Mouse (Mus musculus) forebrain, postnatal 0 days (tissue): Measurements from ENCODE around the gene Pgpep1. TPM values are rescaled to one million over a fixed set of nuclear protein-coding genes. Genes with fewer than 3 reads are reported as not detected.

Experiments used
- ATAC-seq: fragments of 200-750 bp; cut with Nextera tagmentation; 2 replicates; pipeline ENCODE4 v1.8.0; 2017; ENCODE audit warnings: mild to moderate bottlenecking, moderate library complexity
- DNase-seq: peaks from one replicate; pipeline ENCODE4 v3.0.0-alpha.2; 2015
- H3K27ac ChIP-seq: fragments of 300-500 bp; sonication (generic); 2 replicates; pipeline ENCODE4 v1.5.1; 2014; ENCODE audit warnings: low read depth, mild to moderate bottlenecking, antibody characterized with exemption, low read length, moderate library complexity, mixed read lengths
- H3K27me3 ChIP-seq: fragments of 300-500 bp; sonication (generic); 2 replicates; pipeline ENCODE4 v1.6.1; 2014; ENCODE audit warnings: mild to moderate bottlenecking, low read length, mixed read lengths; ENCODE audit not compliant: insufficient read depth
- H3K36me3 ChIP-seq: fragments of 300-500 bp; sonication (generic); 2 replicates; pipeline ENCODE4 v1.6.1; 2014; ENCODE audit warnings: mild to moderate bottlenecking, moderate library complexity; ENCODE audit not compliant: insufficient read depth
- H3K4me1 ChIP-seq: fragments of 300-500 bp; sonication (generic); 2 replicates; pipeline ENCODE4 v1.6.1; 2014; ENCODE audit warnings: antibody characterized with exemption; ENCODE audit not compliant: insufficient read depth
- H3K4me2 ChIP-seq: fragments of 300-500 bp; sonication (generic); 2 replicates; pipeline ENCODE4 v1.6.1; 2014; ENCODE audit warnings: low read depth, mild to moderate bottlenecking, moderate library complexity
- H3K4me3 ChIP-seq: fragments of 300-500 bp; sonication (generic); 2 replicates; pipeline ENCODE4 v1.5.1; 2014; ENCODE audit warnings: low read depth, low read length, mixed read lengths
- H3K9ac ChIP-seq: fragments of 300-500 bp; sonication (generic); 2 replicates; pipeline ENCODE4 v1.6.1; 2014; ENCODE audit warnings: mild to moderate bottlenecking
- H3K9me3 ChIP-seq: fragments of 300-500 bp; sonication (generic); 2 replicates; pipeline ENCODE4 v1.6.1; 2016; ENCODE audit warnings: low read length
- CTCF ChIP-seq: sonication (generic); IDR thresholded peaks from 2 replicates; pipeline ENCODE4 v1.5.1; 2016; ENCODE audit warnings: antibody characterized with exemption, control low read depth, low read depth
- WGBS: fragments of 180-500 bp; shearing (Covaris S2); extraction: QIAGEN DNeasy Blood & Tissue Kit; methylation state at CpG from one replicate; pipeline ENCODE4 v1.1.7; 2014; 5-methylcytosine and 5-hydroxymethylcytosine counted together
- polyA plus RNA-seq: library from polyadenylated mRNA; unstranded; fragments of >200 nt; fragmentation: Nextera tagmentation; extraction: Ambion mirVana; gene quantifications from 2 replicates; pipeline ENCODE4 v1.2.1, GENCODE M21; 2015
- total RNA-seq: library from RNA; depleted of rRNA; stranded (reverse); fragments of >200 nt; gene quantifications from 2 replicates; pipeline ENCODE4 v1.2.3, GENCODE M21; 2014

Gene Pgpep1
- total and polyA plus RNA-seq, 2 experiments from 2014 or later, result 22.1 to 26.1 TPM

DNA sequence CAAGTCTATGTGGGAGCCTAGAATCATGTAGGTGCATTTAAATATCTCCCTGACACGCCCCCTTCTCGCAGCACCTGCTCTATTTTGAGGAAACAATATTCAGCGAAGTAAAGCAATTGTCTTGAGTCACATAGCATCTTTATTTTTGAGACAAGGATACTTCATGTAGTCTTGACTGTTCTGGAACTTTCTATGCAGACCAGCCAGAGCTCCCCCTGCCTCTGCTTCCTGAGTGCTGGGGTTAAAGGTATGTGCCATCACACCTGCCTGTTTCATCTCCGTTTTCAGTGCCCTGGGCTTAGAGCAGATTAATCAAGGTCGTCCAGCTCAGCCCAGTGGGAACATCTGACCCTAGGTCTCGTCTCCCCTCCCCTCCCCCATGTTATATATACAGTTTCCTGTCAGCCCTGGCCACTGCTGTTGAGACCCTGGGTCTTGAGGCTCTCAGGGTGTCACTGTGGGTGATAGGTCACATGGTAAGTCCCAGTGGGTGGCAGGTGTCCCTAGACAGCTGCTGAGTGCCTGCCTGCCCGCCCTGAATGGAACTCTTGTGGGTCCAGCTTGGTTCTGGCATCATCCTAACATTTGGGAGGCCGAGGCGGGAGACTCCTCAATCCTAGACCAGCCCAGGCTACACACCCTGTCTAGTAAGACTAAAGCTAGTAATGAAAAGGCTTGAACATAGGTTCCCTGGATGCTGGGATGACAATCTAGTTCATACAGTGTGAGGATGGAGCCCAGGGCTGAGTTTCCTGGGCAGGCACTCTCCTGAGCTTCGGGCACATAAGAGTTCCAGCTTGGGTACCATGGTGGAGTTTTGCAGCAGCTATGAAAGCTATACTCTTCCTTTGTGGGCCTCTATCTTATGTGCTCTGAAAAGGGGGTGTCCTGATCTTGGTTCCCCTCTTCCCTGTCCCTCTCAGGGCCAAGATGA, 41.1 kb upstream of the Pgpep1 start:
- WGBS, result 57% methylated on average over 10 of the region's 10 CpGs
- Histone ChIP-seq H3K4me2 (peak overlapping the region; percentile 60), H3K27me3 (no peaks in the 10 kb centered on the region), H3K27ac (peak overlapping the region; percentile 97), H3K4me3 (peak overlapping the region; percentile 66), H3K36me3 (peaks cover 10% of the 10 kb centered on the region; the same call in 1 of the 2 replicates), H3K9me3 (no peaks in the 10 kb centered on the region), H3K9ac (peak overlapping the region; percentile 98), H3K4me1 (peaks cover 21% of the 10 kb centered on the region)
- TF ChIP-seq CTCF, result no peak
- no peak for ATAC-seq
- DNase-seq, result no peak

- peak overlapping the region; percentile 60 for H3K4me2 ChIP-seq
- peaks cover 22% of the 10 kb centered on the region for H3K4me1 ChIP-seq
- H3K27me3 ChIP-seq, result no peaks in the 10 kb centered on the region
- H3K9me3 ChIP-seq, result no peaks in the 10 kb centered on the region
- TF ChIP-seq CTCF, result peak; percentile 77
- ATAC-seq (peak; percentile 8), DNase-seq (peak; percentile 93)
- peaks cover 10% of the 10 kb centered on the region; the same call in 1 of the 2 replicates for H3K36me3 ChIP-seq
- under 1% methylated on average over 20 of the region's 20 CpGs for WGBS
- peak overlapping the region; percentile 98 for H3K9ac ChIP-seq
- H3K4me3 ChIP-seq, result peak overlapping the region; percentile 66
- peak overlapping the region; percentile 97 for H3K27ac ChIP-seq
Measured at GRCm38 (mm10) chr8:70700555-70700922, 40.4 kb upstream of the Pgpep1 start.

DNA sequence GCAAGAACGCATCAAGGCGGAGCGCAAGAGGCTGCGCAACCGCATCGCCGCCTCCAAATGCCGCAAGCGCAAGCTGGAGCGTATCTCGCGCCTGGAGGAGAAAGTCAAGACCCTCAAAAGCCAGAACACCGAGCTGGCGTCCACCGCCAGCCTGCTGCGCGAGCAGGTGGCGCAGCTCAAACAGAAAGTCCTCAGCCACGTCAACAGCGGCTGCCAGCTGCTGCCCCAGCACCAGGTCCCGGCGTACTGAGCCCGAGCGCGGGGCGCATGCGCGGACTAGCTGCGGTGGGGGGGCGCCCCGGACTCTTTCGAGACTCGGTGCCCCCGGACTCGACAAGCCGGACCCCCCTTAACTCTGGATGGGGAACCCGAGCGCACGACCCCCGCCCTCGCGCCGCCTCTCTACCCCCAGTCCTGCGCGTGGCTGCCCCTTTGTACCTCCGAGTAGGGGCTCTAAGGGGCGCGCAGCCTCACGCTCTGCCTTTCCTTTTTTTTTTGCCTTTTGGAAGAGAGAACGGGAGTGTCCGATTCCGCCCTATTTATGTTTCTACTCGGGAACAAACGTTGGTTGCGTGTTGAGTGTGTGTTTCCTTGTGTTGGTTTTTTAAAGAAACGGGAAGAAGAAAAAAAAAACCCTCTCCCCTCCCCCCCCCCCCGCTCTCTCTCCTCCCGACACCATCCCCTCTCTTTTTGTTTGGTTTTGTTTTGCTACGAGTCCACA, 39.8 kb upstream of the Pgpep1 start:
- DNase-seq, result peak; percentile 92
- H3K9me3 ChIP-seq, result no peaks in the 10 kb centered on the region
- peak overlapping the region; percentile 97 for H3K27ac ChIP-seq
- peaks cover 10% of the 10 kb centered on the region; the same call in 1 of the 2 replicates for H3K36me3 ChIP-seq
- H3K9ac ChIP-seq, result peak overlapping the region; percentile 98
- H3K4me1 ChIP-seq, result peaks cover 22% of the 10 kb centered on the region
- H3K4me2 ChIP-seq, result peak overlapping the region; percentile 60
- peak; percentile 2; the same call in 1 of the 2 replicates for TF ChIP-seq CTCF
- H3K4me3 ChIP-seq, result peak overlapping the region; percentile 66
- WGBS, result 1% methylated on average over 58 of the region's 59 CpGs
- no peaks in the 10 kb centered on the region for H3K27me3 ChIP-seq
- peak; percentile 26 for ATAC-seq

- Histone ChIP-seq H3K27ac (peak overlapping the region; percentile 97), H3K9ac (peak overlapping the region; percentile 98), H3K4me1 (peaks cover 22% of the 10 kb centered on the region), H3K36me3 (0 out of 2 replicates have a peak, but pooled peaks cover 6% of the 10 kb centered on the region), H3K9me3 (no peaks in the 10 kb centered on the region), H3K27me3 (no peaks in the 10 kb centered on the region), H3K4me3 (peak overlapping the region; percentile 66), H3K4me2 (peak overlapping the region; percentile 60)
- no peak for DNase-seq
- TF ChIP-seq CTCF, result no peak; the same call in 1 of the 2 replicates
- WGBS, result 1% methylated on average over 80 of the region's 89 CpGs
- peak; percentile 23 for ATAC-seq
Measured at GRCm38 (mm10) chr8:70699116-70699833, 39.1 kb upstream of the Pgpep1 start.

- Histone ChIP-seq H3K4me2 (peak within 1 kb of the TSS; percentile 60), H3K4me3 (peak within 1 kb of the TSS; percentile 66), H3K27ac (peak within 1 kb of the TSS; percentile 97), H3K4me1 (peaks cover 22% of the 10 kb centered on the region), H3K9me3 (no peaks in the 10 kb centered on the region), H3K36me3 (no peaks in the 10 kb centered on the region), H3K27me3 (no peaks in the 10 kb centered on the region), H3K9ac (peak within 1 kb of the TSS; percentile 98)
- WGBS, result 3% methylated on average over 58 of the region's 69 CpGs
- DNase-seq, result peak; percentile 100
- ATAC-seq, result peak; percentile 89
- peak; percentile 59 for TF ChIP-seq CTCF
Measured at GRCm38 (mm10) chr8:70698310-70699109, 38.3 kb upstream of the Pgpep1 start, which contains the start of gene Jund. TSS of gene Jund (plus strand) at chr8:70698949.
